Mouse (Mus musculus) liver, adult 2 months (tissue): ENCODE results near the gene Kat2a.

ENCODE experiments used
- CTCF ChIP-seq: fragments of 200-500 bp; IDR thresholded peaks from 2 replicates; pipeline ENCODE4 v1.5.1; 2011; ENCODE audit warnings: low read depth, low read length, control low read depth
- POLR2A ChIP-seq: fragments of 200-500 bp; IDR thresholded peaks from 2 replicates; pipeline ENCODE4 v1.6.1; 2011; ENCODE audit warnings: low read length, control low read depth; ENCODE audit not compliant: insufficient read depth; ENCODE audit errors: extremely low read depth

DNA sequence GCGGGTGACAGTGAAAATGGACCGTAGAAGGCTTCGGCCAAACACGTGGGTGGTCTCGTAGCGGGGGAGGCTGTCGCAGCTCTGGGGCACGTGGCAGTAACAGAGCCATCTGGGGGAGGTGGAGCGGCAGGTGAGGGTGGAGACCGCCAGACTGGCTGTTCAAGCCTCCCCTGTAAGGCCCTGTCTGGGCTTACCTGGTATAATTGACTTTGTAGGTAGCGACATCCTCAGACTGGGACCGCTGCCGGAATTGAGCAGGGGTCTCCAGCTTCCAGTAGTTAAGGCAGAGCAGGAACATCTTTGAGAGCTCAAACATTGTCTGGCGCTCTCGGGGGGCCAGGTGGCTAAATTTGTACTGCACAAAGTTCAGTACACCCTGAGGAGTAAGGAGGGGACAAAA lies 1.7 kb downstream of the Kat2a start:
- no peak for TF ChIP-seq CTCF
- TF ChIP-seq POLR2A, result no peak
